Mouse (Mus musculus) intestine, postnatal 0 days (tissue): ENCODE measurements at regions not wholly inside any gene's neighbourhood (a gene's known extent, or its start where the extent isn't known, plus 50 kb on each side); places are given as distances from the start of the nearest gene placed in this dataset.

Source experiments
- ATAC-seq: fragments of 200-750 bp; cut with Nextera tagmentation; 2 replicates; pipeline ENCODE4 v1.8.0; 2017; ENCODE audit warnings: mild to moderate bottlenecking, moderate TSS enrichment, moderate library complexity
- H3K27ac ChIP-seq: fragments of 300-500 bp; sonication (generic); 2 replicates; pipeline ENCODE4 v1.5.1; 2014; ENCODE audit warnings: mild to moderate bottlenecking, low read depth, low read length, moderate library complexity
- H3K27me3 ChIP-seq: fragments of 300-500 bp; sonication (generic); replicated peaks from 2 replicates; pipeline ENCODE4 v1.6.1; 2014; ENCODE audit warnings: low read length, mixed read lengths; ENCODE audit not compliant: control insufficient read depth, insufficient read depth
- H3K36me3 ChIP-seq: fragments of 300-500 bp; sonication (generic); 2 replicates; pipeline ENCODE4 v1.6.1; 2014; ENCODE audit warnings: mild to moderate bottlenecking, moderate library complexity; ENCODE audit not compliant: control insufficient read depth, insufficient read depth
- H3K4me1 ChIP-seq: fragments of 300-500 bp; sonication (generic); replicated peaks from 2 replicates; pipeline ENCODE4 v1.6.1; 2014; ENCODE audit warnings: antibody characterized with exemption, low read length, mixed read lengths; ENCODE audit not compliant: control insufficient read depth, insufficient read depth
- H3K4me2 ChIP-seq: fragments of 300-500 bp; sonication (generic); replicated peaks from 2 replicates; pipeline ENCODE4 v1.6.1; 2014; ENCODE audit warnings: low read depth, mild to moderate bottlenecking, moderate library complexity
- H3K4me3 ChIP-seq: fragments of 300-500 bp; sonication (generic); 2 replicates; pipeline ENCODE4 v1.5.1; 2014; ENCODE audit warnings: low read depth, low read length
- H3K9ac ChIP-seq: fragments of 300-500 bp; sonication (generic); 2 replicates; pipeline ENCODE4 v1.6.1; 2014; ENCODE audit warnings: mild to moderate bottlenecking, low read depth, low read length
- H3K9me3 ChIP-seq: fragments of 300-500 bp; sonication (generic); 2 replicates; pipeline ENCODE4 v1.6.1; 2016; ENCODE audit warnings: mixed run types; ENCODE audit not compliant: control insufficient read depth
- CTCF ChIP-seq: sonication (generic); IDR thresholded peaks from 2 replicates; pipeline ENCODE4 v1.5.1; 2016; ENCODE audit warnings: low read depth, mild to moderate bottlenecking, control low read depth, antibody characterized with exemption, moderate library complexity
- WGBS: fragments of 180-500 bp; shearing (Covaris S2); extraction: QIAGEN DNeasy Blood & Tissue Kit; methylation state at CpG from one replicate; pipeline ENCODE4 v1.1.7; 2014; 5-methylcytosine and 5-hydroxymethylcytosine counted together

DNA sequence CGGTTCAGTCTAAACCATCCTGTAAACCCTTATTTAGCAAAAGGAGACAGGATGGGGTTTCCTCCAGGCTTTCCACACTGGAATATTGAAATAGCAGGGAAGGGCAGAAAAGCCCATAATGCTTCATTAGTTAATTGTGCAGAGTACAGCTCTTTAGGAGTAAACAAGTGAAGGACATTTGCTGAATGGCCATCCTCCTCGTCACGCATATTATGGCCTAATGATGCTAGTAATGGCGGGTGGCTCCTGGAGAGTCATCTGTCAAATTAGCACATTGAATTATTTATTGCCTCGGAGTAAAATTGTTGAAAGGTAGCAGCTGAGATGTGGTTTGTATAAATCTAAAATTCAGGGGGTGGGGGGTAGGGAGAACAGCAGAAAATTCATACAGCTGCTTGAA, 575.1 kb upstream of the Itga1 start:
- H3K9ac ChIP-seq: no peak overlapping the region
- WGBS: 73% methylated on average over 5 of the region's 5 CpGs
- no peak for TF ChIP-seq CTCF
- no peak overlapping the region for H3K4me3 ChIP-seq
- H3K36me3 ChIP-seq: no peaks in the 10 kb centered on the region
- no peaks in the 10 kb centered on the region for H3K4me1 ChIP-seq
- H3K4me2 ChIP-seq: no peak overlapping the region
- H3K27me3 ChIP-seq: no peaks in the 10 kb centered on the region
- ATAC-seq: no peak
- no peaks in the 10 kb centered on the region for H3K9me3 ChIP-seq
- no peak overlapping the region for H3K27ac ChIP-seq

DNA sequence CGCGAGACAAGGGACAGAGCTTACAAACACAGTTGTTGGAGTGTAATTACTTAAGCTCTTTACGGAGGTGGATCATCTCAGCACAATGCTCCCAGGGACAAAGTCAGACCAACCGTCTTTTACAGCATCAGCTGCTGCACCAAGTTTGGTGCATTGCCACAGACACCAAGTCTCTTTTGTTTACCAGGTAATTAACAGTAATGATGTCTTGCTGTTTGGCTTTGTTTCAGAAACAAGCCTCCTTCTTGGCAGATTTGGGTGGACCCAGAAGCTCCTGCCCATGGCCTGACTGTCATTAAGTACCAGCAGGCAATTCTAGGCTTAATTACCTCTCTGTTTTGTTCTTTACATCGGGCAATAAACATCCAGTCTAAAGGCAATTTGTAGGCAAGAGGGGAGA, 572.0 kb upstream of the Itga1 start:
- Histone ChIP-seq H3K4me2 (no peak overlapping the region), H3K9me3 (no peaks in the 10 kb centered on the region), H3K4me3 (no peak overlapping the region), H3K27me3 (no peaks in the 10 kb centered on the region), H3K27ac (no peak overlapping the region), H3K36me3 (no peaks in the 10 kb centered on the region), H3K9ac (no peak overlapping the region), H3K4me1 (no peaks in the 10 kb centered on the region)
- TF ChIP-seq CTCF: no peak
- no peak for ATAC-seq
- 20% methylated on average over 5 of the region's 5 CpGs for WGBS

DNA sequence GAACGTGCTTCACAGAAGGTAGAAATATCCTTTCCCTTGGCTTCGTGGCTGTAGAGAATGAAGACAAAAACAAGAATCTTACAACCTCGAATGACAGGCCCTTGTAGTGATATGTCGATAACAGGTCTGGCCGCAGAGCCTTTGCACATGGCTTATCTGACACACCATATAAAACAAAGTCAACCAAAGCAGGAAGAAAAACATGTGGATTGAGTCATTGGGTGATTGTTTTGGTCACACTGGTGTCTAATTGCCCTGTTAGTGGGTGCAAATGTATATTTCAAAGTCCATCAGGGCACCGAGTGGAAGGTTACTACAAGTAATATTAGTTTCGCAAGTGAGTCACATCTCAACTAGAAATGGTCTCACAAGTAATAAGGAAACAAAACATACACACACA, 569.9 kb upstream of the Itga1 start:
- no peak overlapping the region for H3K9ac ChIP-seq
- ATAC-seq: peak; percentile 86
- no peaks in the 10 kb centered on the region for H3K9me3 ChIP-seq
- H3K4me1 ChIP-seq: no peaks in the 10 kb centered on the region
- H3K4me3 ChIP-seq: no peak overlapping the region
- no peak overlapping the region for H3K27ac ChIP-seq
- H3K36me3 ChIP-seq: no peaks in the 10 kb centered on the region
- H3K27me3 ChIP-seq: no peaks in the 10 kb centered on the region
- no peak overlapping the region for H3K4me2 ChIP-seq
- no peak for TF ChIP-seq CTCF
- 53% methylated on average over 7 of the region's 7 CpGs for WGBS

DNA sequence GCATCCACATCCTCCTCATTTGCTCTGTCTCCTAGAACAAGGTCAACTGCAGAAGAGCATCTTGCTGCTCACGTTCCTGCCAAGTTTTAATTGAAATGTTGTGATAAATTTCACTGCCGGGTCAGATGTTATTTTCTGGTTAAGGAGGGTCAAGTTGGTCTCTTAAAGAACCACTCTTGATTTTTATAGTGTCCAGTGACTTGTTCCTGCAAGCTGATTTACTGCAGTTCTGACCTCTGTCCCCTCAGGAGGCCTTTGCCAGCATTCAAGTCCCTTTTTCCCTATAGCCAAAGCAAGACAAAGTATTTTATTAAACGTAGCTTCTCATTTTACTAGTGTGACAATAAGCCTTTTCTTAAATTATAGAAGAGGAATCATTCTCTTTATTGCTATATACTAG, 567.8 kb upstream of the Itga1 start:
- Histone ChIP-seq H3K27ac (no peak overlapping the region), H3K4me1 (no peaks in the 10 kb centered on the region), H3K9ac (no peak overlapping the region), H3K4me3 (no peak overlapping the region), H3K9me3 (no peaks in the 10 kb centered on the region), H3K4me2 (no peak overlapping the region), H3K27me3 (no peaks in the 10 kb centered on the region), H3K36me3 (no peaks in the 10 kb centered on the region)
- ATAC-seq: no peak
- no peak for TF ChIP-seq CTCF
- 46% methylated on average over 3 of the region's 3 CpGs for WGBS

DNA sequence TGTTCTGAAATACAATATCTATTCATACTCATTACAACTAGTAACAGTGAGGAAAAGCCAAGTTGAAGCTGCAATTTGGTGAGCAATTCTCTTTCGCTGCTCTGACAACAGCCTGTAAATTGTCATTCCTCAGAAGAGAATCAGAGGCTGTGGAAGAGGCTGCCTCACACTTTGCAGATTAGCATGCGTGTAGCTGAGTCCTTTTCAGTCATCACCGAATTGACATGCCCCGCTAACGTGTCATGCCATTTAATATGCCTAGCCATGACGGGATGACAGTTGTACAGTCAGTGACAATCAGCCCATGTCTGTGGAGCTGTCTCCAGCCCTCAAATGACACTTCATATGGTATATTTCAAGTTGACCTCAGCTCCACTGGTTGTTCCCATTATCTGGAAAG, 553.4 kb upstream of the Itga1 start:
- Histone ChIP-seq H3K4me2 (no peak overlapping the region), H3K27ac (no peak overlapping the region), H3K36me3 (no peaks in the 10 kb centered on the region), H3K4me3 (no peak overlapping the region), H3K9ac (no peak overlapping the region), H3K27me3 (no peaks in the 10 kb centered on the region), H3K4me1 (no peaks in the 10 kb centered on the region), H3K9me3 (no peaks in the 10 kb centered on the region)
- ATAC-seq: no peak
- no peak for TF ChIP-seq CTCF
- 91% methylated on average over 6 of the region's 6 CpGs for WGBS

DNA sequence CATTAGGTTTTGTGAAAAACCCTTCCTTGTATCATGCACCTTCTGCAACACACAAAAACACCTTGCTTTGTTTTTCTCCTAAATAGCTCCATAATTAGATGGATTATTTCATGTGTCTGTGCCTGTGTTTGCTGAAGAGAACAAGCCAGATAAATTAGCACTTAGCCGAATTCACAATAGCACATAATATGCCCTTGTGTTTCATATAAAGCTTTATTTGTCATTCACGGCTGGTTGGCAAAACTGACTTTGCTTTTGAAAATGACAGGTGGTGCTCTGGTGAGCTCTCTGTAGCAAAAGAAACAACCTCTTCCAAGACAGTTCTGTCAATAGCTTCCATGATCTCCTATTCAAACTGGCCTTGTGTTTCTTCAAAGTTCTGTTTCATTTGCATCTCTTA, 551.2 kb upstream of the Itga1 start:
- H3K27ac ChIP-seq: no peak overlapping the region
- H3K36me3 ChIP-seq: no peaks in the 10 kb centered on the region
- WGBS: 75% methylated on average over 2 of the region's 2 CpGs
- no peaks in the 10 kb centered on the region for H3K27me3 ChIP-seq
- no peak overlapping the region for H3K9ac ChIP-seq
- no peak overlapping the region for H3K4me2 ChIP-seq
- H3K9me3 ChIP-seq: no peaks in the 10 kb centered on the region
- H3K4me3 ChIP-seq: no peak overlapping the region
- ATAC-seq: no peak
- no peak for TF ChIP-seq CTCF
- H3K4me1 ChIP-seq: no peaks in the 10 kb centered on the region

DNA sequence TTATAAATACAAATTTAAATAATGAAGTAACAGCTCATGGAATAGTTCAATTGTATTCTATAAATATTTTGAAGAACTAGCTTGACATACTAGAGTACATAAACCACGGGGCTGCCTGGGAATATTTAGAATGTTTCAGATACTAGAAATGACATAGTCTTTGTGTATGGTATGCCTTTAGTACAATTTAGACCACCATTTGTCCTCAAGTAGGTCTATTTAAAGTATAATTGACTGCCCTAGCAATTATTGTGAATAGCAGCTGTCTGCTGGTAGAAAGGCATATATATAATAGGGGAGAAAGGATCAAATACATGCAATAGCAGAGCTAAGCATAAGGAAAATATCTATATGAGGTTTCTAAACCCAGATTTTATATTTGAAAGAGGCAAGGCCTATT, 550.6 kb upstream of the Itga1 start:
- no peak overlapping the region for H3K4me2 ChIP-seq
- H3K9me3 ChIP-seq: no peaks in the 10 kb centered on the region
- 42% methylated on average over 1 of the region's 1 CpGs for WGBS
- H3K36me3 ChIP-seq: no peaks in the 10 kb centered on the region
- H3K4me1 ChIP-seq: no peaks in the 10 kb centered on the region
- no peak for ATAC-seq
- no peak overlapping the region for H3K9ac ChIP-seq
- TF ChIP-seq CTCF: no peak
- no peak overlapping the region for H3K27ac ChIP-seq
- no peak overlapping the region for H3K4me3 ChIP-seq
- H3K27me3 ChIP-seq: no peaks in the 10 kb centered on the region
